Comparison of ENCODE assay signal across 8 mouse cellular contexts in genomic region chr4:108300670-108301373, GRCm38 (mm10). TPM values are rescaled to one million over a fixed set of nuclear protein-coding genes. Genes with fewer than 3 reads are reported as not detected.
DNase-seq lines count a peak whose midpoint lies in the region; ATAC-seq lines count a peak whose summit lies in the region.

TSS of gene Zyg11b (minus strand) at chr4:108301096.

- peak; percentile 97 for DNase-seq in Muller cell, postnatal 12 days (ENCODE audit: inconsistent ontology term)
- peak; percentile 79 for DNase-seq in cerebellum, adult 9-10 months
- DNase-seq in hindbrain, embryonic 10.5 days (ENCODE audit: low spot score), result peak; percentile 97
- peak; percentile 82 to 85 for DNase-seq in layer of hippocampus, postnatal 14 days (ENCODE audit: low spot score in 2 of 2)
- peak; percentile 92 for DNase-seq in lung, postnatal 14 days
- peak; percentile 85 for DNase-seq in retina, adult 2 months (ENCODE audit: low read depth, low spot score)
- peak; percentile 88 to 90 for DNase-seq in thymus, postnatal 36 days

- peaks cover 5% of the 10 kb centered on the region; the same call in 1 of the 2 replicates for H3K9me3 ChIP-seq in hindbrain, embryonic 10.5 days

- H3K36me3 ChIP-seq in hindbrain, embryonic 10.5 days, result peaks cover 13% of the 10 kb centered on the region; the same call in 1 of the 2 replicates

- peaks cover 19% of the 10 kb centered on the region for H3K4me1 ChIP-seq in hindbrain, embryonic 10.5 days (replicated peaks)

- ATAC-seq in frontal cortex, adult (ENCODE audit: low TSS enrichment), result peak; percentile 90

- no peaks in the 10 kb centered on the region for H3K27me3 ChIP-seq in hindbrain, embryonic 10.5 days (ENCODE audit: insufficient read depth, poor library complexity, severe bottlenecking)

- WGBS in hindbrain, embryonic 10.5 days, result under 1% methylated on average over 58 of the region's 58 CpGs

- H3K27ac ChIP-seq in hindbrain, embryonic 10.5 days, result peak within 1 kb of the TSS; percentile 96

- peak within 1 kb of the TSS; percentile 94 for H3K4me3 ChIP-seq in hindbrain, embryonic 10.5 days

RNA-seq across cellular contexts. Expression of gene Zyg11b, which starts in this region (rescaled TPM):
- 13.0 and 17.0 TPM in 2 replicates for polyA plus RNA-seq in hindbrain, embryonic 10.5 days (2016; fragmentation: Nextera tagmentation; extraction: Ambion mirVana)
- 100 to 1,000 TPM; 119 to 124 TPM for total RNA-seq in layer of hippocampus, postnatal 14 days (2021)

Comparison
In these comparisons a context has a peak if more than half of its experiments do, and no peak if none do; other contexts are left out.
1. Peak in every context shown above with its lines: DNase-seq, ATAC-seq, H3K4me3 ChIP-seq and H3K27ac ChIP-seq.